Mouse (Mus musculus) liver, embryonic 14.5 days (tissue): Measurements from ENCODE around the gene 1700067K01Rik. TPM values are rescaled to one million over a fixed set of nuclear protein-coding genes. Genes with fewer than 3 reads are reported as not detected.
A peak's percentile ranks its signal among the peaks of the same experiment; 100 is the strongest.

ENCODE experiments used
- ATAC-seq: fragments of 200-750 bp; cut with Nextera tagmentation; 2 replicates; pipeline ENCODE4 v1.8.0; 2017; ENCODE audit warnings: moderate number of reproducible peaks, mild to moderate bottlenecking, moderate library complexity; ENCODE audit not compliant: insufficient read depth
- DNase-seq, 3 experiments: peaks; one replicate each; pipeline ENCODE4 v3.0.0-alpha.2; 2012 to 2013; ENCODE audit warnings: low read depth in 3 of 3, low spot score in 3 of 3
- H3K27ac ChIP-seq: fragments of 300-500 bp; sonication (generic); 2 replicates; pipeline ENCODE4 v1.5.1; 2014; ENCODE audit warnings: moderate library complexity, mild to moderate bottlenecking, control low read depth, inconsistent platforms
- H3K27me3 ChIP-seq: fragments of 300-500 bp; sonication (generic); 2 replicates; pipeline ENCODE4 v1.6.1; 2014; ENCODE audit warnings: mild to moderate bottlenecking, low read length, moderate library complexity; ENCODE audit not compliant: control insufficient read depth, insufficient read depth
- H3K36me3 ChIP-seq: fragments of 300-500 bp; sonication (generic); replicated peaks from 2 replicates; pipeline ENCODE4 v1.6.1; 2014; ENCODE audit warnings: low read depth; ENCODE audit not compliant: control insufficient read depth, insufficient read depth
- H3K4me1 ChIP-seq, 2 experiments: fragments of 200-500 bp in 1 of 2; fragments of 300-500 bp in 1 of 2; sonication (generic) in 1 of 2; replicated peaks; 2 replicates each; pipeline ENCODE4 v1.6.1; 2012 to 2014; ENCODE audit warnings: antibody characterized with exemption in 1 of 2, inconsistent platforms in 1 of 2, low read length in 1 of 2; ENCODE audit not compliant: control insufficient read depth in 2 of 2, insufficient read depth in 2 of 2
- H3K4me2 ChIP-seq: fragments of 300-500 bp; sonication (generic); 2 replicates; pipeline ENCODE4 v1.6.1; 2014; ENCODE audit warnings: low read depth, mild to moderate bottlenecking, control low read depth, moderate library complexity
- H3K4me3 ChIP-seq, 2 experiments: fragments of 200-500 bp in 1 of 2; fragments of 300-500 bp in 1 of 2; sonication (generic) in 1 of 2; 2 replicates each; pipeline ENCODE4 v1.5.1; 2012 to 2014; ENCODE audit warnings: low read depth in 2 of 2, low read length in 2 of 2, mild to moderate bottlenecking in 2 of 2, control low read depth in 1 of 2, inconsistent platforms in 1 of 2, moderate library complexity in 1 of 2; ENCODE audit not compliant: insufficient read depth in 1 of 2
- H3K9ac ChIP-seq: fragments of 300-500 bp; sonication (generic); replicated peaks from 2 replicates; pipeline ENCODE4 v1.6.1; 2014; ENCODE audit warnings: mild to moderate bottlenecking, control low read depth, moderate library complexity
- H3K9me3 ChIP-seq: fragments of 300-500 bp; sonication (generic); 2 replicates; pipeline ENCODE4 v1.6.1; 2016; ENCODE audit warnings: low read length, mixed read lengths; ENCODE audit not compliant: control insufficient read depth
- CTCF ChIP-seq: IDR thresholded peaks from 2 replicates; pipeline ENCODE4 v1.5.1; 2016; ENCODE audit warnings: antibody characterized with exemption, low read depth, control low read depth
- EP300 ChIP-seq: IDR thresholded peaks from 2 replicates; pipeline ENCODE4 v1.6.1; 2016; ENCODE audit warnings: antibody characterized with exemption, low read depth
- WGBS: fragments of 180-500 bp; shearing (Covaris S2); extraction: QIAGEN DNeasy Blood & Tissue Kit; methylation state at CpG from one replicate; pipeline ENCODE4 v1.1.7; 2014; ENCODE audit not compliant: insufficient replicate concordance; 5-methylcytosine and 5-hydroxymethylcytosine counted together
- polyA plus RNA-seq, 2 experiments: library from polyadenylated mRNA; depleted of rRNA in 1 of 2; stranded (reverse) in 1 of 2; unstranded in 1 of 2; fragments of >200 nt; fragmentation: Nextera tagmentation in 1 of 2; extraction: Ambion mirVana in 1 of 2; gene quantifications; 2 replicates each; pipeline versions ENCODE4 v1.2.1 to v1.2.3; 2012 to 2014

1700067K01Rik gene
- polyA plus RNA-seq, 2 experiments = 0.41 TPM

- H3K9me3 ChIP-seq = no peaks in the 10 kb centered on the region
- no peaks in the 10 kb centered on the region for H3K27me3 ChIP-seq
- no peak for TF ChIP-seq EP300
- TF ChIP-seq CTCF = peak; percentile 50
- DNase-seq = no peak
- H3K4me3 ChIP-seq = no peak overlapping the region
- no peak overlapping the region for H3K9ac ChIP-seq
- no peak for ATAC-seq
- H3K4me1 ChIP-seq = peaks cover 0 to 14% of the 10 kb centered on the region in 2 experiments; a peak in 2 of 4 replicates
- H3K27ac ChIP-seq = no peak overlapping the region
- 73% methylated on average over 5 of the region's 5 CpGs for WGBS
- peaks cover 2% of the 10 kb centered on the region for H3K36me3 ChIP-seq
- no peak overlapping the region for H3K4me2 ChIP-seq
These were observed 24.4 kb upstream of the 1700067K01Rik start for GRCm38 (mm10) chr8:83976779-83977350.

- Histone ChIP-seq H3K9me3 (no peaks in the 10 kb centered on the region), H3K27ac (no peak overlapping the region), H3K4me1 (peaks cover 0 to 13% of the 10 kb centered on the region in 2 experiments; a peak in 2 of 4 replicates), H3K4me3 (no peak overlapping the region), H3K9ac (no peak overlapping the region), H3K27me3 (no peaks in the 10 kb centered on the region), H3K4me2 (no peak overlapping the region), H3K36me3 (peaks cover 2% of the 10 kb centered on the region)
- ATAC-seq = no peak
- no peak for TF ChIP-seq CTCF
- TF ChIP-seq EP300 = no peak
- WGBS = 51% methylated on average over 6 of the region's 6 CpGs
- DNase-seq = no peak
These were observed 23.7 kb upstream of the 1700067K01Rik start for GRCm38 (mm10) chr8:83977646-83978045.

- Histone ChIP-seq H3K36me3 (peaks cover 2% of the 10 kb centered on the region), H3K9ac (no peak overlapping the region), H3K4me2 (no peak overlapping the region), H3K9me3 (no peaks in the 10 kb centered on the region), H3K27ac (no peak overlapping the region), H3K27me3 (no peaks in the 10 kb centered on the region), H3K4me3 (no peak overlapping the region), H3K4me1 (peaks cover 0 to 13% of the 10 kb centered on the region in 2 experiments; a peak in 2 of 4 replicates)
- TF ChIP-seq EP300 (no peak), CTCF (no peak)
- DNase-seq (no peak), ATAC-seq (no peak)
- WGBS = 72% methylated on average over 9 of the region's 9 CpGs
These were observed 23.1 kb upstream of the 1700067K01Rik start for GRCm38 (mm10) chr8:83978200-83978599.

DNA sequence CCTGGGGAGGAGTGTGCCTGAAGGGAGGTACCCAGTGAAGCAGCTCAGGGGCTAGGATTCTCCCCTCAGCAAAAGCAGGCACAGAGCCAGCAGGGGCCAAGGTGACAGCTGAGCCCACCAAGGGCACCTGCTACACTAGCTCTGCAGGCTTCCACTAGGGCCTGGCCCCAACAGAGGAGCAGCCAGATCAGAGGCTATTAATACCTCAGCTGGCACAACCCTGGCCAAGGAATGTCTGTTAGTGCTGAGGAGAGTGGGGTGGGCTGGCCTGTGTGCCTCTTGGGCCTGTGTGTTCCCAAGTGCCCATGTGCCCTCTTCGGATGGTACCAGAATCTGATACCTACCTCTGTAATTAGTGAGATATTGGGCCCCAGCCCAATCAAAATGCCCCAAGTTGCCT, 21.1 kb upstream of the 1700067K01Rik start:
- ATAC-seq (no peak), DNase-seq (no peak)
- H3K4me2 ChIP-seq = no peak overlapping the region
- 75% methylated on average over 1 of the region's 1 CpGs for WGBS
- H3K9me3 ChIP-seq = no peaks in the 10 kb centered on the region
- no peak overlapping the region for H3K4me3 ChIP-seq
- no peaks in the 10 kb centered on the region for H3K27me3 ChIP-seq
- H3K36me3 ChIP-seq = peaks cover 5% of the 10 kb centered on the region
- TF ChIP-seq EP300 (no peak), CTCF (no peak)
- H3K9ac ChIP-seq = no peak overlapping the region
- H3K4me1 ChIP-seq = peaks cover 0 to 8% of the 10 kb centered on the region in 2 experiments; a peak in 1 of 4 replicates
- H3K27ac ChIP-seq = no peak overlapping the region

DNA sequence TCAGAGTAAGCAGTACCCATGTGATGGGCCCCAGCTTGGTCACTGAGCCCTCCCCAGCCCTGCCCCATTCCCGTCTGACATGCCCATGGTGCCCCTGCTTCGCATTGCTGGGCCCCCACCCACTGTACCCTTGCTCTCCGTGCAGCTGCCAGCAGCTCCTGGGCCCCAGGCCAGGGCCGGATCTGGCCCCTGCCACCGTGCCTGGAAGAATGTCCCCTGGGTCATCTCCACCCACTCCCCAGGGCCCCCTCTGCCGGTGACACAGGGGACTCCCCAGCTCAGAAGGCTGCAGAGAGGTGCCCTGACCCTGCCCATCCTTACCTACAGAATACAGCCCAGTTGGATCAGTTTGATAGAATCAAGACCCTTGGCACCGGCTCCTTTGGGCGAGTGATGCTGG, 20.5 kb upstream of the 1700067K01Rik start:
- no peaks in the 10 kb centered on the region for H3K9me3 ChIP-seq
- no peak overlapping the region for H3K4me3 ChIP-seq
- H3K4me1 ChIP-seq = peaks cover 0 to 8% of the 10 kb centered on the region in 2 experiments; a peak in 1 of 4 replicates
- no peaks in the 10 kb centered on the region for H3K27me3 ChIP-seq
- H3K27ac ChIP-seq = no peak overlapping the region
- ATAC-seq (0 out of 2 replicates have a peak, but pooled peaks have one; percentile 17), DNase-seq (no peak)
- no peak overlapping the region for H3K4me2 ChIP-seq
- no peak overlapping the region for H3K9ac ChIP-seq
- WGBS = 76% methylated on average over 8 of the region's 8 CpGs
- no peak; the same call in 1 of the 2 replicates for TF ChIP-seq CTCF
- no peak for TF ChIP-seq EP300
- H3K36me3 ChIP-seq = peaks cover 5% of the 10 kb centered on the region
